Mouse (Mus musculus) embryonic facial prominence, embryonic 10.5 days (tissue): ENCODE measurements at regions not wholly inside any gene's neighbourhood (a gene's known extent, or its start where the extent isn't known, plus 50 kb on each side); places are given as distances from the start of the nearest gene placed in this dataset.

Experiments
- DNase-seq: peaks from one replicate; pipeline ENCODE4 v3.0.0-alpha.2; 2017; ENCODE audit warnings: low spot score
- H3K27ac ChIP-seq: fragments of 300-500 bp; sonication (generic); replicated peaks from 2 replicates; pipeline ENCODE4 v1.5.1; 2016; ENCODE audit warnings: mild to moderate bottlenecking
- H3K27me3 ChIP-seq: fragments of 300-500 bp; sonication (generic); replicated peaks from 2 replicates; pipeline ENCODE4 v1.6.1; 2016; ENCODE audit warnings: low read depth, mild to moderate bottlenecking; ENCODE audit not compliant: poor library complexity, severe bottlenecking
- H3K36me3 ChIP-seq: fragments of 300-500 bp; sonication (generic); replicated peaks from 2 replicates; pipeline ENCODE4 v1.6.1; 2016; ENCODE audit warnings: mild to moderate bottlenecking, moderate library complexity
- H3K4me1 ChIP-seq: fragments of 300-500 bp; sonication (generic); 2 replicates; pipeline ENCODE4 v1.6.1; 2016
- H3K4me3 ChIP-seq: fragments of 300-500 bp; sonication (generic); 2 replicates; pipeline ENCODE4 v1.5.1; 2016; ENCODE audit warnings: mild to moderate bottlenecking, moderate library complexity
- H3K9me3 ChIP-seq: fragments of 300-500 bp; sonication (generic); 2 replicates; pipeline ENCODE4 v1.6.1; 2016; ENCODE audit warnings: mild to moderate bottlenecking
- WGBS: fragments of 180-500 bp; shearing (Covaris S2); methylation state at CpG from one replicate; pipeline ENCODE4 v1.1.7; 2016; 5-methylcytosine and 5-hydroxymethylcytosine counted together

- WGBS = 79% methylated on average over 14 of the region's 14 CpGs
- no peaks in the 10 kb centered on the region for H3K36me3 ChIP-seq
- no peak for DNase-seq
- H3K4me1 ChIP-seq = peaks cover 28% of the 10 kb centered on the region
- no peaks in the 10 kb centered on the region for H3K9me3 ChIP-seq
- H3K27ac ChIP-seq = peak overlapping the region; percentile 54; the same call in 1 of the 2 replicates
- H3K27me3 ChIP-seq = peaks cover 18% of the 10 kb centered on the region; the same call in 1 of the 2 replicates
- H3K4me3 ChIP-seq = no peak overlapping the region
These were observed 116.8 kb upstream of the A530016L24Rik start for GRCm38 (mm10) chr12:112372234-112373050.

- Histone ChIP-seq H3K36me3 (no peaks in the 10 kb centered on the region), H3K4me1 (peaks cover 36% of the 10 kb centered on the region), H3K27me3 (peaks cover 18% of the 10 kb centered on the region; the same call in 1 of the 2 replicates), H3K4me3 (no peak overlapping the region), H3K9me3 (no peaks in the 10 kb centered on the region), H3K27ac (no peak overlapping the region)
- WGBS = 90% methylated on average over 7 of the region's 7 CpGs
- no peak for DNase-seq
These were observed 115.3 kb upstream of the A530016L24Rik start for GRCm38 (mm10) chr12:112373966-112374365.

- DNase-seq = no peak
- H3K27ac ChIP-seq = no peak overlapping the region
- no peaks in the 10 kb centered on the region for H3K9me3 ChIP-seq
- no peak overlapping the region for H3K4me3 ChIP-seq
- no peaks in the 10 kb centered on the region for H3K36me3 ChIP-seq
- H3K4me1 ChIP-seq = peaks cover 29% of the 10 kb centered on the region
- 83% methylated on average over 5 of the region's 5 CpGs for WGBS
- H3K27me3 ChIP-seq = peaks cover 12% of the 10 kb centered on the region; the same call in 1 of the 2 replicates
These were observed 113.0 kb upstream of the A530016L24Rik start for GRCm38 (mm10) chr12:112376236-112376635.

- Histone ChIP-seq H3K27me3 (peaks cover 12% of the 10 kb centered on the region; the same call in 1 of the 2 replicates), H3K27ac (no peak overlapping the region), H3K4me1 (peaks cover 27% of the 10 kb centered on the region), H3K36me3 (no peaks in the 10 kb centered on the region), H3K4me3 (no peak overlapping the region), H3K9me3 (no peaks in the 10 kb centered on the region)
- WGBS = 93% methylated on average over 8 of the region's 8 CpGs
- DNase-seq = no peak
These were observed 112.5 kb upstream of the A530016L24Rik start for GRCm38 (mm10) chr12:112376701-112377100.

GRCm38 (mm10) chr12:112378482-112379243 lies 110.6 kb upstream of the A530016L24Rik start:
- no peaks in the 10 kb centered on the region for H3K36me3 ChIP-seq
- 0 out of 2 replicates have a peak, but pooled peaks cover 15% of the 10 kb centered on the region for H3K4me1 ChIP-seq
- DNase-seq = no peak
- no peaks in the 10 kb centered on the region for H3K9me3 ChIP-seq
- 65% methylated on average over 13 of the region's 13 CpGs for WGBS
- no peak overlapping the region for H3K27ac ChIP-seq
- no peak overlapping the region for H3K4me3 ChIP-seq
- H3K27me3 ChIP-seq = 0 out of 2 replicates have a peak, but pooled peaks cover 14% of the 10 kb centered on the region

- no peak for DNase-seq
- 71% methylated on average over 9 of the region's 9 CpGs for WGBS
- Histone ChIP-seq H3K4me1 (peaks cover 26% of the 10 kb centered on the region), H3K27me3 (0 out of 2 replicates have a peak, but pooled peaks cover 13% of the 10 kb centered on the region), H3K27ac (no peak overlapping the region), H3K36me3 (no peaks in the 10 kb centered on the region), H3K4me3 (no peak overlapping the region), H3K9me3 (no peaks in the 10 kb centered on the region)
These were observed 101.4 kb upstream of the A530016L24Rik start for GRCm38 (mm10) chr12:112387836-112388235.

- Histone ChIP-seq H3K36me3 (no peaks in the 10 kb centered on the region), H3K27me3 (0 out of 2 replicates have a peak, but pooled peaks cover 9% of the 10 kb centered on the region), H3K9me3 (0 out of 2 replicates have a peak, but pooled peaks cover 5% of the 10 kb centered on the region), H3K4me1 (peaks cover 24% of the 10 kb centered on the region), H3K27ac (no peak overlapping the region), H3K4me3 (no peak overlapping the region)
- WGBS = 90% methylated on average over 13 of the region's 13 CpGs
- no peak for DNase-seq
These were observed 93.3 kb upstream of the A530016L24Rik start for GRCm38 (mm10) chr12:112395909-112396308.

GRCm38 (mm10) chr12:112403688-112404240 lies 85.5 kb upstream of the A530016L24Rik start:
- Histone ChIP-seq H3K36me3 (no peaks in the 10 kb centered on the region), H3K4me1 (peaks cover 54% of the 10 kb centered on the region), H3K4me3 (no peak overlapping the region), H3K9me3 (0 out of 2 replicates have a peak, but pooled peaks cover 5% of the 10 kb centered on the region), H3K27me3 (no peaks in the 10 kb centered on the region; the same call in 1 of the 2 replicates), H3K27ac (0 out of 2 replicates have a peak overlapping the region, but pooled peaks have one; percentile 10)
- DNase-seq = no peak
- 79% methylated on average over 11 of the region's 11 CpGs for WGBS

GRCm38 (mm10) chr12:112404338-112404737 lies 84.9 kb upstream of the A530016L24Rik start:
- WGBS = 56% methylated on average over 12 of the region's 12 CpGs
- H3K4me1 ChIP-seq = peaks cover 52% of the 10 kb centered on the region
- H3K36me3 ChIP-seq = no peaks in the 10 kb centered on the region
- H3K9me3 ChIP-seq = 0 out of 2 replicates have a peak, but pooled peaks cover under 1% of the 10 kb centered on the region
- DNase-seq = peak; percentile 24
- peak overlapping the region; percentile 51 for H3K27ac ChIP-seq
- no peaks in the 10 kb centered on the region; the same call in 1 of the 2 replicates for H3K27me3 ChIP-seq
- no peak overlapping the region for H3K4me3 ChIP-seq

GRCm38 (mm10) chr12:112405781-112406213 lies 83.5 kb upstream of the A530016L24Rik start:
- Histone ChIP-seq H3K27me3 (peaks cover 11% of the 10 kb centered on the region; the same call in 1 of the 2 replicates), H3K36me3 (no peaks in the 10 kb centered on the region), H3K9me3 (no peaks in the 10 kb centered on the region), H3K4me1 (peaks cover 47% of the 10 kb centered on the region), H3K27ac (peak overlapping the region; percentile 51; the same call in 1 of the 2 replicates), H3K4me3 (no peak overlapping the region)
- DNase-seq = no peak
- WGBS = 81% methylated on average over 12 of the region's 12 CpGs

- 0 out of 2 replicates have a peak overlapping the region, but pooled peaks have one; percentile 44 for H3K27ac ChIP-seq
- H3K36me3 ChIP-seq = no peaks in the 10 kb centered on the region
- H3K9me3 ChIP-seq = no peaks in the 10 kb centered on the region
- H3K4me3 ChIP-seq = no peak overlapping the region
- DNase-seq = no peak
- H3K27me3 ChIP-seq = peaks cover 16% of the 10 kb centered on the region; the same call in 1 of the 2 replicates
- peaks cover 48% of the 10 kb centered on the region for H3K4me1 ChIP-seq
- WGBS = 17% methylated on average over 13 of the region's 13 CpGs
These were observed 77.5 kb upstream of the A530016L24Rik start for GRCm38 (mm10) chr12:112411612-112412350.
